Mouse (Mus musculus): Measurements from ENCODE around the gene Pdcd2.

- TF ChIP-seq CTCF (IDR thresholded peaks at IDR 0.05) (peak; percentile 59), POLR2A (IDR thresholded peaks at IDR 0.05; ENCODE audit: insufficient read depth, low read depth, low read length) (peak; percentile 87), EP300 (IDR thresholded peaks at IDR 0.05; ENCODE audit: insufficient read depth, low read depth, low read length) (peak; percentile 68; the same call in 1 of the 2 replicates)
Observed at GRCm38 (mm10) chr17:15526986-15527810, at the start of gene Pdcd2.

Measured in heart, adult 2 months (tissue).